Mouse (Mus musculus): Measurements from ENCODE around the gene Cacna1d.

DNA sequence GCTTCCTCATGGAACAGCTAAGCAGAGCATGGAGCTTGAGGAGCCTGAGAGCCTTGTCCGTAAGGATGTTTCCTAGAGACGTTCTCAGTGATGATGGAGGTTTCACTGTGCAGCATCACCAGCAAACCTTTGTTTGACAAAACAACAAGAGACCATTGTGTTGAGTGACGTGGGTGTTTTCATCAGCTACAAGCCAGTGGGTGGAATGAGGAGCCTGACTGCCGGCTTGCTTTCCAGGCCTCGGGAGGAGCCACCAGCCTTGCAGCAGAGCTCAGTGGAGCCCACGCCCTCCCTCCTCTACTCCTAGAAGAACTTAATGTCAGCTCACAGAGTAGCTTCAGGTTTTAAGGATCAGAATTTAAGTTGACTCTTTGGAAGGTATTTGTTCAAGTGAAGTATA, 32.1 kb upstream of the Cacna1d start:
- no peak for TF ChIP-seq CTCF (IDR thresholded peaks at IDR 0.05; ENCODE audit: insufficient read depth, low read length)
- TF ChIP-seq POLR2A (IDR thresholded peaks at IDR 0.05; ENCODE audit: borderline replicate concordance, extremely low read depth, low read depth, low read length) = no peak
